Comparison of ENCODE assay signal across 8 mouse cellular contexts in the genomic region with DNA sequence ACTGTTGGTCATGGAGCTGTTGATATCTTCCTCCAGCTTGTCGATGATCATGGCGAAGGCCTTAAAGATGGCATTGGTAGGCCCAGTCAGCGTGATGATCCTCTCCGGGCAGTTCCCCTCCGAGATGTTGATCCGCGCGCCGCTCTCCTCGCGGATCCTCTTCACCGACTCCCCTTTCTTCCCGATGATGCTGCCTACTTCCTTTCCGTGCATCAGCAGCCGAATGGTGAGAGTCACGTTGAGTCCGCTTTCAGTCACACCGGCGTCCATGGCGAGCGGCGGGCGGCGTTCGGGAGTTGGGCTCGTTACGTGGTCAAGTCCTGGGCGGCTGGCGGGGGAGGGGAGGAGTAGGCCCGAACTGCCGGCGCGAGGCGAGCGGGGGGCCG. TPM values are rescaled to one million over a fixed set of nuclear protein-coding genes. Genes with fewer than 3 reads are reported as not detected.
DNase-seq lines count a peak whose midpoint lies in the region; ATAC-seq and TF ChIP-seq lines count a peak whose summit lies in the region.

No protein-coding gene starts in this region.

- H3K36me3 ChIP-seq in forebrain, embryonic 11.5 days (ENCODE audit: control insufficient read depth, insufficient read depth, low read length): no peaks in the 10 kb centered on the region; the same call in 1 of the 2 replicates
- no peaks in the 10 kb centered on the region; the same call in 1 of the 2 replicates for H3K36me3 ChIP-seq in kidney, adult 2 months (ENCODE audit: control insufficient read depth, insufficient read depth, low read length)
- H3K36me3 ChIP-seq in liver, embryonic 14.5 days (replicated peaks; ENCODE audit: control insufficient read depth, insufficient read depth, low read depth): peaks cover 18% of the 10 kb centered on the region

- ATAC-seq in forebrain, embryonic 11.5 days (replicated peaks; ENCODE audit: low FRiP score): peak; percentile 32
- peak; percentile 41 for ATAC-seq in liver, embryonic 14.5 days (ENCODE audit: insufficient read depth)

- under 1% methylated on average over 36 of the region's 36 CpGs for WGBS in forebrain, embryonic 11.5 days
- 1% methylated on average over 36 of the region's 36 CpGs for WGBS in kidney, adult 2 months
- WGBS in liver, embryonic 14.5 days (ENCODE audit: insufficient replicate concordance): under 1% methylated on average over 36 of the region's 36 CpGs
- 0% methylated on average over 33 of the region's 36 CpGs for WGBS in olfactory bulb, adult 2 months

- H3K4me2 ChIP-seq in forebrain, embryonic 11.5 days (ENCODE audit: low read depth, low read length, severe bottlenecking): peak overlapping the region; percentile 50
- H3K4me2 ChIP-seq in liver, embryonic 14.5 days (ENCODE audit: low read depth): peak overlapping the region; percentile 87

- no peaks in the 10 kb centered on the region for H3K27me3 ChIP-seq in forebrain, embryonic 11.5 days (ENCODE audit: control insufficient read depth, insufficient read depth, low read length)
- no peaks in the 10 kb centered on the region for H3K27me3 ChIP-seq in kidney, adult 2 months (replicated peaks; ENCODE audit: control insufficient read depth, insufficient read depth, low read length)
- H3K27me3 ChIP-seq in liver, embryonic 14.5 days (ENCODE audit: control insufficient read depth, insufficient read depth, low read length): no peaks in the 10 kb centered on the region

- H3K27ac ChIP-seq in forebrain, embryonic 11.5 days (ENCODE audit: low read depth, low read length): peak overlapping the region; percentile 100
- H3K27ac ChIP-seq in kidney, adult 2 months (ENCODE audit: insufficient read depth, low read depth, low read length): peak overlapping the region; percentile 97
- peak overlapping the region; percentile 93 for H3K27ac ChIP-seq in liver, embryonic 14.5 days
- H3K27ac ChIP-seq in olfactory bulb, adult 2 months (ENCODE audit: insufficient read depth, low read depth, low read length): peak overlapping the region; percentile 66

- H3K9ac ChIP-seq in forebrain, embryonic 11.5 days (ENCODE audit: low read length): peak overlapping the region; percentile 99
- H3K9ac ChIP-seq in liver, embryonic 14.5 days (replicated peaks): peak overlapping the region; percentile 96

- no peak for TF ChIP-seq EP300 in liver, embryonic 14.5 days (IDR thresholded peaks at IDR 0.05; ENCODE audit: low read depth)

- DNase-seq in ovary, adult 18-20 months (ENCODE audit: low spot score): peak; percentile 63
- DNase-seq in ovary, postnatal 36 days (ENCODE audit: low spot score): no peak
- DNase-seq in T-cell, adult 2 months (ENCODE audit: low spot score): peak; percentile 43
- no peak for DNase-seq in forebrain, embryonic 11.5 days (ENCODE audit: low spot score)
- DNase-seq in kidney, adult 2 months: peak; percentile 82
- peak; percentile 49 to 57 (median 51) for DNase-seq in liver, embryonic 14.5 days (ENCODE audit: low read depth in 3 of 3, low spot score in 3 of 3)
- DNase-seq in cerebellum, adult 8-10 months: no peak

- no peak for TF ChIP-seq POLR2A in kidney, adult 2 months (IDR thresholded peaks at IDR 0.05; ENCODE audit: low read depth, low read length)
- TF ChIP-seq POLR2A in olfactory bulb, adult 2 months (IDR thresholded peaks at IDR 0.05; ENCODE audit: insufficient read depth, low read depth, low read length): no peak

- H3K4me3 ChIP-seq in forebrain, embryonic 11.5 days (ENCODE audit: low read depth, low read length): peak overlapping the region; percentile 98
- peak overlapping the region; percentile 94 for H3K4me3 ChIP-seq in kidney, adult 2 months (ENCODE audit: insufficient read depth, low read depth, low read length)
- peak overlapping the region; percentile 76 to 88 for H3K4me3 ChIP-seq in liver, embryonic 14.5 days (ENCODE audit: insufficient read depth in 1 of 2, low read depth in 2 of 2, low read length in 2 of 2)
- peak overlapping the region; percentile 64 for H3K4me3 ChIP-seq in olfactory bulb, adult 2 months (ENCODE audit: insufficient read depth, low read depth, low read length)

- no peak for TF ChIP-seq CTCF in kidney, adult 2 months (conservative IDR thresholded peaks at IDR 0.05; ENCODE audit: insufficient read depth, insufficient read length, low read depth, low read length)
- no peak for TF ChIP-seq CTCF in liver, embryonic 14.5 days (IDR thresholded peaks at IDR 0.05; ENCODE audit: low read depth)
- TF ChIP-seq CTCF in olfactory bulb, adult 2 months (IDR thresholded peaks at IDR 0.05; ENCODE audit: insufficient read depth, low read depth, low read length): no peak

- H3K4me1 ChIP-seq in forebrain, embryonic 11.5 days (replicated peaks; ENCODE audit: control insufficient read depth, insufficient read depth, low read length): peaks cover 2% of the 10 kb centered on the region; the same call in 1 of the 2 replicates
- peaks cover 12% of the 10 kb centered on the region for H3K4me1 ChIP-seq in kidney, adult 2 months (ENCODE audit: control insufficient read depth, insufficient read depth, low read length)
- H3K4me1 ChIP-seq in liver, embryonic 14.5 days (replicated peaks; ENCODE audit: control insufficient read depth in 2 of 2, insufficient read depth in 2 of 2, low read length in 1 of 2): peaks cover 14 to 15% of the 10 kb centered on the region in 2 experiments
- H3K4me1 ChIP-seq in olfactory bulb, adult 2 months (ENCODE audit: control insufficient read depth, insufficient read depth, low read length): peaks cover 2% of the 10 kb centered on the region; the same call in 1 of the 2 replicates

- H3K9me3 ChIP-seq in forebrain, embryonic 11.5 days (ENCODE audit: control insufficient read depth, low read length): no peaks in the 10 kb centered on the region
- H3K9me3 ChIP-seq in liver, embryonic 14.5 days (ENCODE audit: control insufficient read depth, low read length): no peaks in the 10 kb centered on the region

RNA-seq across cellular contexts. Expression of gene Pcbp1, which starts 0.5 kb away (rescaled TPM):
- polyA plus RNA-seq in forebrain, embryonic 11.5 days (2014; fragmentation: Nextera tagmentation; extraction: Ambion mirVana): 573 and 583 TPM in 2 replicates
- 165 and 166 TPM in 2 replicates for polyA plus RNA-seq in kidney, adult 2 months (2012; rRNA removed)
- 124 and 136 TPM in 2 replicates for polyA plus RNA-seq in liver, embryonic 14.5 days (2012; rRNA removed)
- 188 and 220 TPM in 2 replicates for polyA plus RNA-seq in liver, embryonic 14.5 days (2014; fragmentation: Nextera tagmentation; extraction: Ambion mirVana)
- not detected in 2 replicates for polyA plus RNA-seq in olfactory bulb, adult 2 months (2012; ENCODE audit: insufficient read depth, insufficient read length, low replicate concordance, missing spikeins)

Comparison
In these comparisons a context has a peak if more than half of its experiments do, and no peak if none do; other contexts are left out.
1. DNase-seq: peak in ovary, adult 18-20 months (single experiment), T-cell, adult 2 months (single experiment), kidney, adult 2 months (single experiment) and liver, embryonic 14.5 days (3 of 3); none in ovary, postnatal 36 days (single experiment), forebrain, embryonic 11.5 days (single experiment) and cerebellum, adult 8-10 months (single experiment).
2. Peak in every context shown above with its lines, with median percentiles within 50 percentile points of each other: H3K27ac ChIP-seq and H3K4me3 ChIP-seq.